Mouse (Mus musculus) ES-Bruce4 (cell line): Measurements from ENCODE around the gene Wwc2.

ENCODE experiments used
- CTCF ChIP-seq: IDR thresholded peaks from one replicate; pipeline ENCODE4 v1.8.1; 2011; ENCODE audit warnings: low read depth, low read length
- EP300 ChIP-seq: IDR thresholded peaks from 2 replicates; pipeline ENCODE4 v1.6.1; 2011; ENCODE audit warnings: low read depth, low read length; ENCODE audit not compliant: insufficient read depth
- POLR2A ChIP-seq: IDR thresholded peaks from one replicate; pipeline ENCODE4 v1.8.1; 2011; ENCODE audit warnings: low read length; ENCODE audit not compliant: insufficient read depth

- TF ChIP-seq POLR2A, result no peak
- no peak for TF ChIP-seq CTCF
- no peak for TF ChIP-seq EP300
These were observed 156.8 kb downstream of the Wwc2 start for GRCm38 (mm10) chr8:47833944-47834343.
